Mouse (Mus musculus) ES-Bruce4 (cell line): Measurements from ENCODE around the gene Gpr65.

ENCODE experiments used
- EP300 ChIP-seq: IDR thresholded peaks from 2 replicates; pipeline ENCODE4 v1.6.1; 2011; ENCODE audit warnings: low read depth, low read length; ENCODE audit not compliant: insufficient read depth
- POLR2A ChIP-seq: IDR thresholded peaks from one replicate; pipeline ENCODE4 v1.8.1; 2011; ENCODE audit warnings: low read length; ENCODE audit not compliant: insufficient read depth

DNA sequence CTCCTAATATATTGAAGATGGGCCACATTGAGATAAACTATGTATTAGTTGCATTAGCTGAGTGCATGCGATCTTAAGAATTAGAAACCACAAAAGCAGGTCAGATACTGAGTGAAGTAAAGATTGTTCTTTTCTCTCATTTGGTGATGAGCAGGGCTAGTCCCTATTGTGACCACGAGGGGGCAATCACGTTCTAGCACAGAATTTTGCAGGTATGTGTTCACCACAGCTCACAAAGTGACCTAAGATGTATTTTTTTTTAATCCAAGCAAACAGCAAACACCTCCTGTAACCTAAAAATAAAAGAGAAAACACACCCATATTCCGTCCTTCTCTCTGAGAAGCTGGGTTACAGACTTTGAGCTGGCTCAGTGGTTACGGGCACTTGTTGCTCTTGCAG, 12.1 kb downstream of the Gpr65 start:
- TF ChIP-seq POLR2A (no peak), EP300 (no peak)
